Mouse (Mus musculus): ENCODE data around the gene Nek6. TPM values are rescaled to one million over a fixed set of nuclear protein-coding genes. Genes with fewer than 3 reads are reported as not detected.

Gene Nek6
- polyA plus RNA-seq, 1 experiment from 2014 or later, result 85.1 TPM

GRCm38 (mm10) chr2:38630574-38630973, 119.1 kb downstream of the Nek6 start:
- Histone ChIP-seq H3K27me3 (ENCODE audit: control insufficient read depth, insufficient read depth, low read length) (no peaks in the 10 kb centered on the region), H3K9me3 (replicated peaks; ENCODE audit: control insufficient read depth, low read length) (no peaks in the 10 kb centered on the region), H3K4me2 (no peak overlapping the region), H3K4me1 (ENCODE audit: control insufficient read depth, insufficient read depth, low read length) (no peaks in the 10 kb centered on the region), H3K36me3 (ENCODE audit: control insufficient read depth, insufficient read depth, low read length) (peaks cover 28% of the 10 kb centered on the region), H3K4me3 (ENCODE audit: low read depth, low read length) (no peak overlapping the region), H3K9ac (ENCODE audit: low read depth, low read length) (no peak overlapping the region), H3K27ac (ENCODE audit: low read depth, low read length) (no peak overlapping the region)
- ATAC-seq (replicated peaks; ENCODE audit: insufficient number of reproducible peaks, low FRiP score, low TSS enrichment), result no peak
- WGBS (ENCODE audit: insufficient replicate concordance), result 86% methylated on average over 2 of the region's 2 CpGs

DNA sequence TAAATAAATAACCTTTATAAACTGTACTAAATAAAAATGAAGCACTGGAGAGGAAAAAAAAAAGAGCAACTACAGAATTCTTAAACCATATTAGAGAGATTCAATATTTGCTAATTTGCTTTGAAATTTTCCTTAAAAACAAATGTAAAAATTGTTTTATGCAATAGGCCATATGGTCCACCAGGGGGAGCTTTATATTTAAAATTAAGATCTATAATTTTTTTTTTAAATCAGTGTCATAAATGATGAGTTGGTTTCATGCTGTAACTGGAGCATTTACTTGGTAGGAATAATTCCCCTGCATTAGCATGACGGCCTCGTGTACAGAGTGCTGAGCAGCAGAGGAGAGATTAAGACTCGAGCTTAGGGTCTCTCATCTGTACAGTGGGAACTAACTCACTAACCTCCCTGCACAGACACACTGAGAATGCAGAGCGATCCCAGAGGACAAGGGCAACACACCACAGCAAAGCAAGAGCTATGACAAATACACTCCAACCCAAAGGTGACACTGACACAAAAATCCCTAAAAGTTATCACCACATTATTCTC, 126.3 kb downstream of the Nek6 start:
- H3K4me1 ChIP-seq (ENCODE audit: control insufficient read depth, insufficient read depth, low read length), result peaks cover 1% of the 10 kb centered on the region; the same call in 1 of the 2 replicates
- no peak overlapping the region for H3K9ac ChIP-seq (ENCODE audit: low read depth, low read length)
- peaks cover 14% of the 10 kb centered on the region for H3K36me3 ChIP-seq (ENCODE audit: control insufficient read depth, insufficient read depth, low read length)
- ATAC-seq (replicated peaks; ENCODE audit: insufficient number of reproducible peaks, low FRiP score, low TSS enrichment), result no peak
- H3K27me3 ChIP-seq (ENCODE audit: control insufficient read depth, insufficient read depth, low read length), result no peaks in the 10 kb centered on the region
- no peaks in the 10 kb centered on the region for H3K9me3 ChIP-seq (replicated peaks; ENCODE audit: control insufficient read depth, low read length)
- WGBS (ENCODE audit: insufficient replicate concordance), result 81% methylated on average over 4 of the region's 4 CpGs
- no peak overlapping the region for H3K4me3 ChIP-seq (ENCODE audit: low read depth, low read length)
- no peak overlapping the region for H3K27ac ChIP-seq (ENCODE audit: low read depth, low read length)
- H3K4me2 ChIP-seq, result no peak overlapping the region

DNA sequence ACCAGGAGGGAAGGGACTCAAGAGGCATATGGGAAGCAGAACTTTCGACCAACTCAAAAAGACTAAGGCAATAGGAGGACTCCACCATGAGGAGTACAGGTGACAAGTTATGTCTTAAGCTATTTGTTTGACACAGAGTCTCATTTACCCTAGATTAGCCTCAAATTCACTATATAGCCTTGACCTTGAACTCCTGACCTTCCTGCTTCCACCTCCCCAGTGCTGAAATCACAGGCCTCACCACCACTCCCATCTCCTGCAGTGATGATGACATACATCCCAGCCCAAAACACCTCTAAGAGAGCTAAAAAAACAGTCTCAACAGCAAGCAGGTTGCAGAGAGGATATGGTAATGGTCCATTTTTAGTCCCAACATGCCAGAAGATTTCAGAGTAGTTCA, 130.3 kb downstream of the Nek6 start:
- no peak for ATAC-seq (replicated peaks; ENCODE audit: insufficient number of reproducible peaks, low FRiP score, low TSS enrichment)
- Histone ChIP-seq H3K9ac (ENCODE audit: low read depth, low read length) (no peak overlapping the region), H3K36me3 (ENCODE audit: control insufficient read depth, insufficient read depth, low read length) (peaks cover 11% of the 10 kb centered on the region), H3K4me3 (ENCODE audit: low read depth, low read length) (no peak overlapping the region), H3K27ac (ENCODE audit: low read depth, low read length) (no peak overlapping the region), H3K4me2 (no peak overlapping the region), H3K4me1 (ENCODE audit: control insufficient read depth, insufficient read depth, low read length) (peaks cover 5% of the 10 kb centered on the region; the same call in 1 of the 2 replicates), H3K27me3 (ENCODE audit: control insufficient read depth, insufficient read depth, low read length) (no peaks in the 10 kb centered on the region), H3K9me3 (replicated peaks; ENCODE audit: control insufficient read depth, low read length) (no peaks in the 10 kb centered on the region)
- WGBS (ENCODE audit: insufficient replicate concordance), result 94% methylated on average over 1 of the region's 1 CpGs

- ATAC-seq (replicated peaks; ENCODE audit: insufficient number of reproducible peaks, low FRiP score, low TSS enrichment), result peak; percentile 84
These were observed 132.4 kb downstream of the Nek6 start, which contains the start of gene Psmb7 for GRCm38 (mm10) chr2:38643625-38644427. TSS of gene Psmb7 (minus strand) at chr2:38644087.

More at GRCm38 (mm10) chr2:38643625-38644427, 132.4 kb downstream of the Nek6 start, which contains the start of gene Psmb7:
- no peaks in the 10 kb centered on the region for H3K9me3 ChIP-seq (replicated peaks; ENCODE audit: control insufficient read depth, low read length)
- peaks cover 7% of the 10 kb centered on the region; the same call in 1 of the 2 replicates for H3K4me1 ChIP-seq (ENCODE audit: control insufficient read depth, insufficient read depth, low read length)
- peak within 1 kb of the TSS; percentile 88 for H3K4me3 ChIP-seq (ENCODE audit: low read depth, low read length)
- H3K4me2 ChIP-seq, result peak within 1 kb of the TSS; percentile 89
- H3K27ac ChIP-seq (ENCODE audit: low read depth, low read length), result peak within 1 kb of the TSS; percentile 72; the same call in 1 of the 2 replicates
- peaks cover 8% of the 10 kb centered on the region for H3K36me3 ChIP-seq (ENCODE audit: control insufficient read depth, insufficient read depth, low read length)
- peak within 1 kb of the TSS; percentile 93 for H3K9ac ChIP-seq (ENCODE audit: low read depth, low read length)
- WGBS (ENCODE audit: insufficient replicate concordance), result 1% methylated on average over 52 of the region's 52 CpGs
- no peaks in the 10 kb centered on the region for H3K27me3 ChIP-seq (ENCODE audit: control insufficient read depth, insufficient read depth, low read length)

Small RNAs within 50 kb of the gene (microRNA-seq; reads per million reads assigned to microRNA genes)
- not detected for gene Gm27634 (ENCODE audit: borderline number of aligned reads)

Other genes starting within 250 kb of the Nek6 start
- gene Dennd1a, start 224.3 kb upstream of the Nek6 start, polyA plus RNA-seq (2014; fragmentation: Nextera tagmentation; extraction: Ambion mirVana), result 7.2 and 9.6 TPM in 2 replicates
- 0.49 and 0.68 TPM in 2 replicates for gene Lhx2, start 172.4 kb upstream of the Nek6 start, polyA plus RNA-seq (2014; fragmentation: Nextera tagmentation; extraction: Ambion mirVana)
- 254 and 263 TPM in 2 replicates for gene Psmb7, start 132.4 kb downstream of the Nek6 start, polyA plus RNA-seq (2014; fragmentation: Nextera tagmentation; extraction: Ambion mirVana)
- not detected in 2 replicates for gene Nr5a1, start 202.9 kb downstream of the Nek6 start, polyA plus RNA-seq (2014; fragmentation: Nextera tagmentation; extraction: Ambion mirVana)

All from heart, embryonic 11.5 days (tissue).